Comparison of ENCODE assay signal across 33 mouse cellular contexts in the genomic region with DNA sequence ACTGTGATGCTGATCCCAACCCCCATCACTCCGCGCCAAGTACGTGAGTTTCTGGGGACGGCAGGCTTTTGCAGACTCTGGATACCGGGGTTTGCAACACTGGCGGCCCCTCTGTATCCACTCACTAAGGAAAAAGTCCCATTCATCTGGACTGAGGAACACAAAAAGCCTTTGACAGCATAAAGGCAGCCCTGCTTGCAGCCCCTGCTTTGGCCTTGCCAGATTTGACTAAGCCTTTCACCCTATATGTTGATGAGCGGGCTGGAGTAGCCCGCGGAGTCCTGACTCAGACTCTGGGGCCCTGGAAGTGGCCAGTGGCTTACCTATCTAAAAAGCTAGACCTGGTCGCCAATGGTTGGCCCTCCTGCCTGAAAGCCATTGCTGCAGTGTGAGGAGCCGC. TPM values are rescaled to one million over a fixed set of nuclear protein-coding genes. Genes with fewer than 3 reads are reported as not detected.
"Had no signal": no experiment of that assay in that cellular context is flagged by ENCODE, and none has a peak within 500 bp of the region (broad histone marks: within the 10 kb centered on the region; RNA-seq: fewer than 3 reads in every experiment).

No protein-coding gene starts in this region.

- H3K4me3 ChIP-seq: embryonic facial prominence, embryonic 10.5 days; embryonic facial prominence, embryonic 12.5 days; embryonic facial prominence, embryonic 13.5 days; embryonic facial prominence, embryonic 15.5 days; erythroblast, embryonic 14.5 days; forebrain, embryonic 10.5 days; forebrain, embryonic 12.5 days; forebrain, embryonic 13.5 days; forebrain, embryonic 15.5 days; gastrocnemius, adult 2 months; heart, adult 2 months had no signal

- H3K27ac ChIP-seq: embryonic facial prominence, embryonic 10.5 days; embryonic facial prominence, embryonic 12.5 days; embryonic facial prominence, embryonic 13.5 days; embryonic facial prominence, embryonic 15.5 days; forebrain, embryonic 10.5 days; forebrain, embryonic 12.5 days; forebrain, embryonic 13.5 days; forebrain, embryonic 15.5 days; gastrocnemius, adult 2 months; heart, adult 2 months had no signal

- DNase-seq: cerebellum, adult 8-10 months; cerebellum, adult 9-10 months; cerebellum, adult 9-11 months; cerebellum, postnatal 10 days; cerebellum, postnatal 14 days; cerebellum, postnatal 25 days; cerebellum, postnatal 36 days; embryo, embryonic 11 days; forebrain, postnatal 0 days; gastrocnemius, adult 2 months; gastrocnemius, postnatal 10 days; gastrocnemius, postnatal 14 days; gastrocnemius, postnatal 25 days; gastrocnemius, postnatal 36 days; heart, adult 18-20 months; heart, adult 2 months had no signal

- H3K9ac ChIP-seq: embryonic facial prominence, embryonic 12.5 days; embryonic facial prominence, embryonic 13.5 days; embryonic facial prominence, embryonic 15.5 days; forebrain, embryonic 12.5 days; forebrain, embryonic 13.5 days; forebrain, embryonic 15.5 days; forebrain, postnatal 0 days had no signal

- H3K4me1 ChIP-seq: embryonic facial prominence, embryonic 10.5 days; embryonic facial prominence, embryonic 12.5 days; embryonic facial prominence, embryonic 13.5 days; embryonic facial prominence, embryonic 15.5 days; forebrain, embryonic 10.5 days; forebrain, embryonic 12.5 days; forebrain, embryonic 13.5 days; forebrain, embryonic 15.5 days had no signal

- ATAC-seq: forebrain, embryonic 13.5 days; forebrain, embryonic 14.5 days; forebrain, embryonic 15.5 days; forebrain, embryonic 16.5 days; forebrain, postnatal 0 days had no signal

- H3K4me2 ChIP-seq: embryonic facial prominence, embryonic 12.5 days; embryonic facial prominence, embryonic 13.5 days; embryonic facial prominence, embryonic 15.5 days; forebrain, embryonic 12.5 days; forebrain, embryonic 13.5 days; forebrain, embryonic 15.5 days had no signal

- H3K36me3 ChIP-seq: embryonic facial prominence, embryonic 10.5 days; embryonic facial prominence, embryonic 12.5 days; embryonic facial prominence, embryonic 13.5 days; embryonic facial prominence, embryonic 15.5 days; forebrain, embryonic 10.5 days; forebrain, embryonic 12.5 days; forebrain, embryonic 15.5 days had no signal

- H3K27me3 ChIP-seq: embryonic facial prominence, embryonic 12.5 days; embryonic facial prominence, embryonic 13.5 days; embryonic facial prominence, embryonic 15.5 days; forebrain, embryonic 12.5 days; forebrain, embryonic 13.5 days; forebrain, embryonic 15.5 days had no signal

RNA-seq across cellular contexts. Expression of a gene that starts 8.7 kb away (rescaled TPM):
- polyA plus RNA-seq: cortical plate, adult 2 months; embryonic facial prominence, embryonic 10.5 days; embryonic facial prominence, embryonic 11.5 days; embryonic facial prominence, embryonic 12.5 days; embryonic facial prominence, embryonic 13.5 days; embryonic facial prominence, embryonic 14.5 days; embryonic facial prominence, embryonic 15.5 days; erythroblast, embryonic 14.5 days; forebrain, embryonic 10.5 days; forebrain, embryonic 11.5 days; forebrain, embryonic 12.5 days; forebrain, embryonic 13.5 days; forebrain, embryonic 14.5 days; forebrain, embryonic 15.5 days; forebrain, embryonic 16.5 days; forebrain, postnatal 0 days; frontal cortex, adult 2 months; gonadal fat pad, adult 2 months; heart, adult 2 months had no signal

RNA-seq across cellular contexts. Expression of a gene that starts 16.3 kb away (rescaled TPM):
- polyA plus RNA-seq: cortical plate, adult 2 months; embryonic facial prominence, embryonic 10.5 days; embryonic facial prominence, embryonic 11.5 days; embryonic facial prominence, embryonic 12.5 days; embryonic facial prominence, embryonic 13.5 days; embryonic facial prominence, embryonic 14.5 days; embryonic facial prominence, embryonic 15.5 days; forebrain, embryonic 10.5 days; forebrain, embryonic 11.5 days; forebrain, embryonic 12.5 days; forebrain, embryonic 13.5 days; forebrain, embryonic 14.5 days; forebrain, embryonic 15.5 days; forebrain, embryonic 16.5 days; forebrain, postnatal 0 days; frontal cortex, adult 2 months; gonadal fat pad, adult 2 months; heart, adult 2 months had no signal
